In genomic region chr2:150828654-150829053, GRCm38 (mm10) we compare ENCODE assay signal across 20 mouse cellular contexts. TPM values are rescaled to one million over a fixed set of nuclear protein-coding genes. Genes with fewer than 3 reads are reported as not detected.
DNase-seq lines count a peak whose midpoint lies in the region; TF ChIP-seq lines count a peak whose summit lies in the region.
"Had no signal": no experiment of that assay in that cellular context is flagged by ENCODE, and none has a peak within 500 bp of the region (broad histone marks: within the 10 kb centered on the region; RNA-seq: fewer than 3 reads in every experiment).

No protein-coding gene starts in this region.

- intact Hi-C loops in gastrocnemius, adult 2 months (cut with DNase I): no loop called here

- no peaks in the 10 kb centered on the region for H3K79me2 ChIP-seq in CH12.LX (replicated peaks; ENCODE audit: control insufficient read depth, extremely low read depth, insufficient read depth, poor library complexity, severe bottlenecking)

- no peaks in the 10 kb centered on the region for H3K9me3 ChIP-seq in CH12.LX (replicated peaks; ENCODE audit: low read length)
- H3K9me3 ChIP-seq: embryonic facial prominence, embryonic 12.5 days; forebrain, embryonic 12.5 days; G1E; hindbrain, embryonic 13.5 days; liver, embryonic 15.5 days; midbrain, embryonic 10.5 days had no signal

- dilution Hi-C loops in CH12.LX (cut with MboI; ENCODE audit: extremely low pct_ligation_motif_present, extremely low pct_unique_long_range_greater_than_20kb, low sequenced_read_pairs): no loop called here

- TF ChIP-seq CTCF in gastrocnemius, adult 2 months (IDR thresholded peaks at IDR 0.05): 0 out of 2 replicates have a peak, but pooled peaks have one; percentile 2
- peak; percentile 55 for TF ChIP-seq CTCF in layer of hippocampus, adult 2 months (conservative IDR thresholded peaks at IDR 0.05)
- TF ChIP-seq CTCF in CH12.LX (conservative IDR thresholded peaks at IDR 0.05 in 1 of 2, IDR thresholded peaks at IDR 0.05 in 1 of 2; ENCODE audit: low read depth in 2 of 2, low read length in 2 of 2): peak in 1 of 2 experiments; percentile 51; a peak in 2 of 4 replicates
- 0 out of 2 replicates have a peak, but pooled peaks have one; percentile 6 for TF ChIP-seq CTCF in cortical plate, adult 2 months (IDR thresholded peaks at IDR 0.05; ENCODE audit: extremely low read depth, insufficient read depth, low read length)

- DNase-seq in gastrocnemius, adult 2 months: no peak
- no peak for DNase-seq in gastrocnemius, postnatal 10 days
- no peak for DNase-seq in layer of hippocampus, adult 2 months (ENCODE audit: low spot score in 2 of 2)
- no peak for DNase-seq in layer of hippocampus, postnatal 14 days (ENCODE audit: low spot score in 2 of 2)
- DNase-seq in CH12.LX (ENCODE audit: extremely low read depth): no peak
- no peak for DNase-seq in right cerebral cortex, adult 18-20 months
- no peak for DNase-seq in adrenal gland, postnatal 36 days
- DNase-seq: adrenal gland, adult 2 months; cerebellum, adult 18-20 months; cerebellum, postnatal 14 days; gastrocnemius, postnatal 14 days; thymus, postnatal 14 days had no signal

- H3K4me3 ChIP-seq in gastrocnemius, adult 2 months: no peak overlapping the region
- H3K4me3 ChIP-seq in layer of hippocampus, adult 2 months: no peak overlapping the region
- no peak overlapping the region for H3K4me3 ChIP-seq in CH12.LX (replicated peaks in 1 of 3; ENCODE audit: low read depth in 2 of 3, low read length in 2 of 3, poor library complexity in 1 of 3)
- no peak overlapping the region for H3K4me3 ChIP-seq in cortical plate, adult 2 months (ENCODE audit: insufficient read depth, low read length)
- H3K4me3 ChIP-seq: embryonic facial prominence, embryonic 12.5 days; erythroblast, embryonic 14.5 days; forebrain, embryonic 12.5 days; hindbrain, embryonic 13.5 days; liver, embryonic 15.5 days; midbrain, embryonic 10.5 days had no signal

- H3K4me1 ChIP-seq in CH12.LX (ENCODE audit: control insufficient read depth in 1 of 2, insufficient read depth in 2 of 2): peaks cover 24 to 42% of the 10 kb centered on the region in 2 experiments
- H3K4me1 ChIP-seq in cortical plate, adult 2 months (ENCODE audit: control insufficient read depth, insufficient read depth, low read length): no peaks in the 10 kb centered on the region
- H3K4me1 ChIP-seq: embryonic facial prominence, embryonic 12.5 days; forebrain, embryonic 12.5 days; hindbrain, embryonic 13.5 days; liver, embryonic 15.5 days; midbrain, embryonic 10.5 days had no signal

- no peak overlapping the region for H3K27ac ChIP-seq in gastrocnemius, adult 2 months
- peak overlapping the region; percentile 25; the same call in 1 of the 2 replicates for H3K27ac ChIP-seq in layer of hippocampus, adult 2 months
- H3K27ac ChIP-seq in CH12.LX (ENCODE audit: insufficient read depth, low read depth): peak overlapping the region; percentile 15; the same call in 1 of the 2 replicates
- no peak overlapping the region for H3K27ac ChIP-seq in cortical plate, adult 2 months (ENCODE audit: insufficient read depth, low read length)
- H3K27ac ChIP-seq: embryonic facial prominence, embryonic 12.5 days; forebrain, embryonic 12.5 days; hindbrain, embryonic 13.5 days; liver, embryonic 15.5 days; midbrain, embryonic 10.5 days had no signal

- no peak for TF ChIP-seq POLR2A in CH12.LX (IDR thresholded peaks at IDR 0.05; ENCODE audit: low read depth, low read length)
- no peak for TF ChIP-seq POLR2A in cortical plate, adult 2 months (IDR thresholded peaks at IDR 0.05; ENCODE audit: extremely low read depth, insufficient read depth, low read length)

- H3K27me3 ChIP-seq in CH12.LX (replicated peaks): no peaks in the 10 kb centered on the region
- H3K27me3 ChIP-seq: embryonic facial prominence, embryonic 12.5 days; forebrain, embryonic 12.5 days; hindbrain, embryonic 13.5 days; liver, embryonic 15.5 days had no signal

- no peak overlapping the region for H3K9ac ChIP-seq in CH12.LX (ENCODE audit: insufficient read depth, low read depth)
- H3K9ac ChIP-seq: embryonic facial prominence, embryonic 12.5 days; forebrain, embryonic 12.5 days; hindbrain, embryonic 13.5 days; liver, embryonic 15.5 days had no signal

- in situ Hi-C loops in CH12.LX (cut with MboI; ENCODE audit: low pct_ligation_motif_present, low pct_unique_long_range_greater_than_20kb, low sequenced_read_pairs): loop anchor here (25.0 kb wide), 1 partner anchor 184 kb away; no protein-coding TSS in a partner anchor

- TF ChIP-seq EP300 in CH12.LX (IDR thresholded peaks at IDR 0.05; ENCODE audit: low read length): no peak

- peaks cover 59 to 97% of the 10 kb centered on the region in 2 experiments for H3K36me3 ChIP-seq in CH12.LX (replicated peaks in 1 of 2; ENCODE audit: control insufficient read depth in 1 of 2, insufficient read depth in 1 of 2, low read length in 1 of 2)

- no peak overlapping the region for H3K4me2 ChIP-seq in CH12.LX (ENCODE audit: insufficient read depth, low read depth, poor library complexity, severe bottlenecking)
- H3K4me2 ChIP-seq: embryonic facial prominence, embryonic 12.5 days; forebrain, embryonic 12.5 days; hindbrain, embryonic 13.5 days; liver, embryonic 15.5 days had no signal

- peak; percentile 22 for TF ChIP-seq RAD21 in CH12.LX (IDR thresholded peaks at IDR 0.05; ENCODE audit: low read depth, low read length)

TF ChIP-seq in CH12.LX, 34 proteins besides CTCF, POLR2A, EP300 and RAD21:
- TF ChIP-seq GABPA (IDR thresholded peaks at IDR 0.05; ENCODE audit: insufficient replicate concordance, low read depth, low read length): no peak
- no peak for TF ChIP-seq SIN3A (IDR thresholded peaks at IDR 0.05; ENCODE audit: low read length)
- no peak for TF ChIP-seq MAFK (IDR thresholded peaks at IDR 0.05; ENCODE audit: insufficient replicate concordance, low read length)
- TF ChIP-seq ZC3H11A (IDR thresholded peaks at IDR 0.05; ENCODE audit: low read depth, low read length): no peak
- TF ChIP-seq E2F4 (IDR thresholded peaks at IDR 0.05; ENCODE audit: insufficient replicate concordance, low read depth, low read length): no peak
- peak; percentile 57 for TF ChIP-seq SMC3 (IDR thresholded peaks at IDR 0.05; ENCODE audit: low read depth, low read length)
- no peak for TF ChIP-seq TBP (conservative IDR thresholded peaks at IDR 0.05; ENCODE audit: low read depth, low read length)
- TF ChIP-seq ZNF384 (IDR thresholded peaks at IDR 0.05; ENCODE audit: low read depth, low read length): no peak
TF ChIP-seq in CH12.LX: peak in this region for 1.

RNA-seq across cellular contexts. Expression of gene Pygb, which starts 42.1 kb away (rescaled TPM):
- total RNA-seq in gastrocnemius, adult 2 months (2021): 1 to 10 TPM; 4.9 to 5.5 TPM
- total RNA-seq in gastrocnemius, postnatal 10 days (2021): 10 to 100 TPM; 15.2 to 20.1 TPM
- total RNA-seq in layer of hippocampus, adult 2 months (2021): 100 to 1,000 TPM; 203 to 212 TPM
- total RNA-seq in layer of hippocampus, postnatal 14 days (2021): 100 to 1,000 TPM; 183 to 184 TPM
- total RNA-seq in CH12.LX (2012; rRNA removed): 47.0 and 47.7 TPM in 2 replicates
- 36.4 and 39.7 TPM in 2 replicates for total RNA-seq in CH12.LX (2014; rRNA removed)
- polyA plus RNA-seq in CH12.LX (2012; ENCODE audit: insufficient read length, low read depth): 42.6 and 43.2 TPM in 2 replicates
- 131 and 133 TPM in 2 replicates for polyA plus RNA-seq in cortical plate, adult 2 months (2012; rRNA removed)
- 10 to 100 TPM; 41.5 to 42.6 TPM for total RNA-seq in adrenal gland, postnatal 36 days (2021)

Comparison
In these comparisons a context has a peak if more than half of its experiments do, and no peak if none do; other contexts are left out.
1. H3K27ac ChIP-seq: peak in layer of hippocampus, adult 2 months (single experiment) and CH12.LX (single experiment); none in gastrocnemius, adult 2 months (single experiment) and cortical plate, adult 2 months (single experiment).